Mouse (Mus musculus) gastrocnemius, postnatal 10 days (tissue): ENCODE results near the gene Arhgef39. TPM values are rescaled to one million over a fixed set of nuclear protein-coding genes. Genes with fewer than 3 reads are reported as not detected.

ENCODE experiments used
- DNase-seq: peaks from one replicate; pipeline ENCODE4 v3.0.0; 2021; ENCODE audit warnings: mixed read lengths
- long read RNA-seq, 2 experiments: library from polyadenylated mRNA; stranded (forward); transcript quantifications; one replicate each; pipeline ENCODE4 v2.0.0; 2021
- total RNA-seq, 2 experiments: library from RNA; stranded (reverse); gene quantifications; 2 replicates each; pipeline ENCODE4 v1.2.3; 2021

Gene Arhgef39
- total RNA-seq, result 1 to 10 TPM; 2.8 to 3.8 TPM
- long read RNA-seq, experiment 1, partial matches to known transcripts, result 0 of 3 reads
- long read RNA-seq, experiment 1, other reads (novel, unspliced or antisense), result 0 of 3 reads
- long read RNA-seq, experiment 2, partial matches to known transcripts, result 0 of 1 reads
- long read RNA-seq, experiment 2, other reads (novel, unspliced or antisense), result 1 of 1 reads

DNA sequence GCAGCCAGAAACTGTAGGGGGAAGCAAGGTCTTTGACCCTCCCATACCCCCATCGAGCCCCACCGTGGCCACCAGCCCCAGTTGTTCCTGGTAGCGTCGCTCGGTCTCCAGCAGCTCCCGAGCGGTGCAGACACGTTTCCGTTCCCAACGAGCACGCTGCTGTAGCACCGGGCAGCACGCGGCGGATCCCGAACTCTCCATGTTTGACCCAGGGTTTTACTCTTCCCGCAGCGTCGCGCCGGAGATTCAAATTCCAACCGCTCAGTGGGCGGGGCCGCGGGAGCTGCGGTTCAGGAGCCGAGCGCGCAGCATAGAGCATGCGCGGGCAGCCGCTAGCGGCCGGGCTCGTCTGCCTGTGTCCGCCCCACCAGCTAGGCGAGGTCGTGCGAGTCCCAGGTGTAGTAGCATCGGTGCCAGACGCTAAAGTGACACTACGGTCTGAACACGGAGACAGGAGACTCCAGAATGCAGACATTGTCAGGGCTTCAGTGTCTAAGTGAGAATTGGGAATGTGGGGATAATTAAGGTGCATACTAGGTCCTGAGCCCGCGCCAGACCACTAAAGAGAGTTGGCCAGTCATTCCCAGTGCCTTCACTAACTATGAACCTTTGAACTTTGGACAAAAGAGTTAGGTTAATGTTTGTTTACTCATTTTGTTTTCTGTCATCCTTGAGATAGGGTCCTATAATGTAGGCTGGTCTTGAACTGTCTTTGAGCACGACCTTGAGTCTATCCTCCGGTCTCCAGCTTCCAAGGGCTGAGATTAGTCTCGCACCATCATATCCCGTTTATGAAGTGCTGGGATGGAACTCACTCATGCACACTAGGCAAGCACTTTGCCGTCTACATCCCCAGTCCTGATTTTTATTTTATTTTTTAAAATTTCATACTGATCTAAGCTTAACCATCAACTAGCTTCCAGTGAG, at the start of gene Arhgef39:
TSS of gene Arhgef39 (minus strand) at position 289 of the 927 bp plus-strand sequence.
- DNase-seq, result peak; percentile 85

GRCm38 (mm10) chr4:43549055-43549454, 49.6 kb upstream of the Arhgef39 start:
- no peak for DNase-seq

- no peak for DNase-seq
Measured at GRCm38 (mm10) chr4:43547160-43547559, 47.7 kb upstream of the Arhgef39 start.

- DNase-seq, result no peak
Measured at GRCm38 (mm10) chr4:43546375-43547047, 47.0 kb upstream of the Arhgef39 start.

DNA sequence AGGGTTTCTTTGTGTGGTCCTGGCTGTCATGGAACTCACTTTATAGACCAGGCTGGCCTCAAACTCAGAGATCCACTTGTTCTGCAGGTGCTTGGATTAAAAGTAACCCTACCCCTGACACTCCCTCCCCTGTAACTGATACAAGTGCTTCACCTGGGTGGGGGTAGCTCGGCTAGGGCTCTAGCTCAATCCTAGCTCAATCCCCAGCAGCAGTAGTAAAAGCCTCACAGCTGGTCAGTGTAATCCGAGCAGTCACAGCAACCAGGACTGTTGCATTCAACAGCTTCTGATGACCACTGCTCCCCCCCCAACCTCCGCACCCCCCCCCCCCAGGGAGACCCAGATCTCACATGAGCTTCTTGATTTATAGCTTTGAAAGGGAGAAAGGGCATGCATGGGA, 42.5 kb upstream of the Arhgef39 start:
- DNase-seq, result no peak

DNA sequence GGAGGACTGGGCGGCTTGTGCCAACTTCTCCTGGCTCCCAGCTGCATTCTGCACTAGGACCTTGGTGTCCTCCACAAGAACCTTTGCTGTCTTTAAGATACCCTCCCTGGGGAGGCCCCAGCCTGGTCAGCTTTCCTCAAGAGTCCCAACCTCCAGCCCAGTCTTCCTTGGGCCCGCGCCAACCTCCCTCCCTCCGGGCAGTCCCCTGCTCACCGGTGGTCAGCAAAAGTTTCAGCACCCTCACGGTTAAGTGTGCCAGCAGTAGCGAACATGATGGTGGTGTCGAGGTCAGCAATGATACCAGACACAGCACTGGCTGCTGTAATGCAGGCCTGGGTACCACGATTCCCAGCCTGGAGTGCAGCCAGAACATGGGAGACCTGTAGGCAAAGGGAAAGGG, 36.5 kb upstream of the Arhgef39 start:
- no peak for DNase-seq

DNA sequence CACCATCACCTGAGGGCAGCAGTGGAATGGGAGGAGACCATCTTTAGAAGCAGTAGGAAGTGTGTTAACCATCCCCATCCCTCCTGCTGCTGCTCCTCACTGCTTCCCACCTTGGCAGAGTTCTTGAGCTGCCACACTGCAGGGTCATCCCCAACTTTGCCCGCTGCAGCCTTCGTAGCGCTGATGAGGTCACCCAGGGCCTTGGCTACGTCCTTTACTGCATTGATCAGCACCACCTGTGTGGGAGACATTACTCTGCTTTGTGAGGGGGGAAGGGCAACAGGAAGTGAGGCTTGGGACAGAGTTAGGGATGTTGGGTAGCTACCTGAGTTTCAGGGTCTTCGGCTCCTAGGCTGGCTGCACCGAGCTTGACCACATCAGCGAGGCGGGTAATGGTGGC, 36.1 kb upstream of the Arhgef39 start:
- no peak for DNase-seq

DNA sequence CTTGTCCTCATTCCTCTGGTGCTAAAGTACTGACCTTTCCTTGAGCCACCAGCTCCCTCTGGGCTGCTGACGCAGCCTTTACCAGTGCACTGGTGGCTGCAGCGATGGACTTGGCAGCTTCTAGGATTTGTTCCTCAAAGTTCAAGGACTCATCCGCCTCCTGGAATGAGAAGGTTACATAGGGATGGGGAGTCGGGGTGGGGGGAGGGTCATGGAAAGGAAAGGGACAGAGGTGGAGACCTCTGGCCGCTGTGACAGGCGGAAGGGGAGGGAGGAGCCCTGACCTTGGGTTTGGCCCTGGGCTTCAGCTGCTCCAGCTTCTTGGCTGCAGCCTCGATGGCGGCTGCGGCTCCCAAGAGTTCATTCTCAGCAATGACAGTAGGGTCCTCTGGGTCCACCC, 33.8 kb upstream of the Arhgef39 start:
- no peak for DNase-seq

DNA sequence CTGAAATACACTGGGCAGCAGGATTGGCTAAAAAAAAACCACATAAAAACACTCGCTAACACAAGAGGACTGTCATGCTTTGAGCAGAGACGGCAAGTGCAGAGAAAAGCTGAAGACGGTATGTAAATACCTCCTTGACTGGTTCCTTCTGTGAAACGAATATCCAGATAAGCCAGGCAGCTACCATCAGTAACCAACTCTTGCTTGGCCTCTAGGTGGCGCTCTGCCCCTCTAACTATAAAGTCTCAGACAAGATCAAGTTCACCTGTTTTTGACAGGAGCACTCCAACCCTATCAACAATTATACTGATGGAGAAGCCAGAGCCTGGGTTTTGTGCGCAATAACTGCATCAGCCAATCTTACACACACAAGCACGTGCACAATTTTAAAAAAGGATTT, 31.1 kb upstream of the Arhgef39 start:
- DNase-seq, result peak; percentile 81

DNA sequence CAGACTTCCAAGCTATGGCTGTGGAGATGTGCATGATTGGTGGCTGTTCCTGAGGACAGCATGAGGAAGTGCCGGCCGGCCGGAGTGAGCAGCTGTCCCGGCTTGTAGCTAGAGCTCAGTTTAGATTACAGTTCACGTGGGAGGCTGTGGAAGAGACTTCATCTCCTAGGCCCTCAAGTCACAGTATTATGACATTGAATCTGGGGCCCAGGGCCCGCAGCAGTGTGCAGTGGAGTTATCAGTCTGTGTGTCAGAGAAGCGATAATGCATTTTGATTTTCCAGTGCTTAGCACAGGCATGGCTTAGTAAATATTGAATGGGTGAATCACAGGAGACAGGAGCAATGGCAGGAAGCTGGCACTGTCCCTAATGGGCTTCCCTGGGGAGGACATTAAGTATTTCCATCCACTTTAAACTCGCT, 30.6 kb upstream of the Arhgef39 start:
- no peak for DNase-seq

- DNase-seq, result no peak
Measured at GRCm38 (mm10) chr4:43528487-43528886, 29.0 kb upstream of the Arhgef39 start.

- no peak for DNase-seq
Measured at GRCm38 (mm10) chr4:43527880-43528279, 28.4 kb upstream of the Arhgef39 start.

DNA sequence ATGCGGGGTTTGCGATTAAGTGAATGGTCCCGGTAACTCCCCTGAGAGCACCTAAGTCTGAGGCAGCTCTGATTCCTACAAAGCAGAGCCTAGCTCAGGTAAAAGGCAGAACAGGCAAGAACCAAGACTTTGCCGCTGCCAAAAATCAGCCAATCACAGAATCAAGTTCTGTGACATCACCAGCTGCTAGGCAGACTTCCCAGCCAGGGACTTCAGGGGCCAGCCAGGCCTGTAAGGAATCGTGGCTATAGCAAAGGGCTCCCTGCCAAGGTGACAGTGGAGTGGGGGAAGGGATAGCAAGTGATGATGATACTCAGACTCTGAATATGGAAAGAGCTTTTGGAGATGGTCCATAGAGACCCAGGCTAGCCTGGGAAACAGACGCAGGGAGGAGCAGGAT, 20.5 kb upstream of the Arhgef39 start:
- DNase-seq, result peak; percentile 90

DNA sequence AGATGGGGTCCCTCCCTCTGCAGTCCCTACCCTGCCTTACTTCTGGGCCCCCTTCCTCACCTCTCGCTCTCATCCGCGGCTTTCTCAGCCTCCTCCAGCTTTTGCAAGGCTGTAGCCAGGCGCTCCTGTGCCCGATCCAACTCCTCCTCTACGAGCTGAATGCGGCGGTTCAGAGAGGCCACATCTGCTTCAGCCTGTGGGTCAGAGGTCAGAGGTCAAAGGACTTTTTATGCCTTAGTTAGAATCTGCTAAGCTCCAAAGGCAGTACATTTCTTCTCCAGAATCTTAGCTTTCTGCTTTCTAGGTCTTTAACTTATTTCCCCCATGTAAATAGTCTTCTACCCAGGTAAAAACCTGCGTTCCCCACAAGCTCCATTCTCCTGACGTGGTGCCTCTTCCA, 20.1 kb upstream of the Arhgef39 start:
- DNase-seq, result no peak

- DNase-seq, result no peak
Measured at GRCm38 (mm10) chr4:43515764-43516708, 16.5 kb upstream of the Arhgef39 start.

DNA sequence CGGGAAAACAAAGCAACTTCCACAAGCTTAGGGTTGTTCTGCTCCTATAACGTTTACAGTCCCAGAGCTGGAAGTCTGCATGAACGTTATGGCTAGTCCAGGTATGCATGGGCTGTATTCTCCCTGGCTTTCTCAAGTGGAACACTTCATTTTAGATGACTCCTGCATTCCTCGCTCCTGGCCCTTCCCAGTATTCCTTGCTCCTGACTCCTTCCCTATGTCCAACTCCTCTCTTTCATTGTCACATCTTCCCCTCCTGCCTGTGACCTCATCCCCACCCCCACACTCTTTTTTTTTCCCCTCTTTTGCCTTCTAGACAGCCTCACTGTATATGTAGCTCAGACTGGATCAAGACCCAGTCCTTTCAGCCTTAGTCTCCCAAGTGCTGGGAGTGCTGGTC, 14.3 kb upstream of the Arhgef39 start:
- no peak for DNase-seq

DNA sequence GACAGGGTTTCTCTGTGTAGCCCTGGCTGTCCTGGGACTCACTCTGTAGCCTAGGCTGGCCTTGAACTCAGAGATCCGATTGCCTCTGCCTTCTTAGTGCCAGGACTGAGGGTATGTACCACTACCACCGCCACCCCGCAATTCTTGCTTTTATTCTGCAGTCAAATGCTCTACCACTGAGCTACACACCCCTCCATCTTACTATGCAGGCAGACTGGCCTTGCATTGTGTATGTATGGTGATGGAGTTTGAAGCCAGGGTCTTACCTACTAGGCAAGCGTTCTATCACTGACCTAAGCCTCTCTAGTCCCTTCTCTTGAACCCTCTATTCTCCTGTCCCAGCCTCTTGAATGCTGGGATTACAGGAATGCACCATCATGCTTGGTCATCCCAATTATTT, 13.8 kb upstream of the Arhgef39 start:
- no peak for DNase-seq

DNA sequence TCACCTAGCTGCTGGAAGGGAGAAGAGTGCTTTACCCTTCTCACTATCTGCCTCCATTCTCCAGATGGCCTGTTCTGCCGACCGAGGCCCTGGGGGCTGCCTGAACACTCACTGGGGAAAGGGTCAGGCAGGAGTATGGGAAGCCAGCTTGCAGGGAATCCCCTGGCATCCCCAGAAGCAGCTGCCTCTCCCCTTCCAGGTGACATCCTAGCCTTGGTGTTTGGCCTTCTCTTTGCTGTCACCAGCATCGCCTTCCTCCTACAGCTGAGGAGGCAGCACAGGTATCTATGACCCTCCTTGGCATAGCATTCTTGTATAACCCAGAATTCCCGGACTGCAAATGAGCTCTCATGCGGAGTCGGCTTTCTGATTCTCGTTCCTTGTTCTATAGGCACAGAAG, 13.2 kb upstream of the Arhgef39 start:
- DNase-seq, result no peak

- no peak for DNase-seq
Measured at GRCm38 (mm10) chr4:43511675-43512454, 12.4 kb upstream of the Arhgef39 start.

DNA sequence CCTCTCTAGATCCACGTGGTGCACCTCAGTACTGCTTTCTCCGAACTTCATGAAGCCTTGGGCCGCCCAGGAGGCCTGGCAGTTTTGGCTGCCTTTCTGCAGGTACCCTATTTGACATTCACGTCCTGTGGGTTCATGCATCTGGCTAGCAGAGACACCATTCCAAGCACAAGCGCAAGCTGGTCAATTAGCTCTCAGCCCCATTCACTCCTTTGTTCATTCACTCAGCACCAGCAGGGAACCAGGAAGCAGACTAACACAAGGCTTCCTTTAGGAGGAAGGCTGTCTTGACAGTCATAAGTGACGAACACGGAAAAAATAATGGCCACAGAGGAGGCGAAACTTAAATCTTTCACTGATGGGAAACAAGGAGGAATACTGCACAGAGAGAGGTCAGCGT, 9.6 kb upstream of the Arhgef39 start:
- no peak for DNase-seq

- DNase-seq, result no peak
Measured at GRCm38 (mm10) chr4:43508666-43508997, 9.1 kb upstream of the Arhgef39 start.
